Mouse (Mus musculus): Measurements from ENCODE around the gene ccdc198.
"Not testable (repeated sequence)": the region's sequence is repeated elsewhere in the genome, so short reads cannot be mapped to it uniquely, and the experiment has no call there.

The ccdc198 gene

GRCm38 (mm10) chr14:49245126-49245714, at the start of gene ccdc198:
Gene ccdc198, minus strand, starts transcription at chr14:49245474.
- in situ Hi-C loops (cut with MboI, MseI) = no loop called here

DNA sequence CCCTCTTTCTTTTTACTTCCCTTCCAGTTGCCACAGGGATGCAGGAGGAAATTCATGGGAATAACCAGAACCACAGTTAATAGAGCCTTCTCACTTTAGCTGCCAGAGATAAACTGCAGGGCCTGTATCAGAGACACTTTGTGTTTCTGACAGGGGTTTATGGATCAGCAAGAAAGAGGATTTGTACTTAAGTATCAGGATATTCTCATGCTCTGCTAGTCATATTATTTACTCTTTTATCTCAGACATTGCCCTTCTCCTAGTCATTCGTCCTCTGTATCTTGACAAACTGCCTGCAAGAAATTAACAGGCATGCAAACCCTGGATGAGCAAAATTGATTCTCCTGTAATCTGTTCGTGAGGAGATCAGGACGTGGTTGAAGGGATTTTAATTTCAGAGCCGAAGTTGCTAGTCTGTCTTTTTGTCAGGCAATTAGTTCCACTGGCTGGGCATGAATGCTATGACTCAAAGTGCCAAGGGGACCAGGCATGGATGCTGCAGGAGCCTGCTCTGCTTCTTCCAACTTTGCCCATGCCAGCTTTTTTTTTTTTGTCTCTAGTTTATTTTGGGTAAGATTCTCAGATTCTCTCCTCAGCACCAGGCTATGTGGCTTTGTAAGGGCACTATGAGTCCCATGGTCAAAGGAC, 48.7 kb upstream of the ccdc198 start:
- in situ Hi-C loops (cut with MboI, MseI) = no loop called here

DNA sequence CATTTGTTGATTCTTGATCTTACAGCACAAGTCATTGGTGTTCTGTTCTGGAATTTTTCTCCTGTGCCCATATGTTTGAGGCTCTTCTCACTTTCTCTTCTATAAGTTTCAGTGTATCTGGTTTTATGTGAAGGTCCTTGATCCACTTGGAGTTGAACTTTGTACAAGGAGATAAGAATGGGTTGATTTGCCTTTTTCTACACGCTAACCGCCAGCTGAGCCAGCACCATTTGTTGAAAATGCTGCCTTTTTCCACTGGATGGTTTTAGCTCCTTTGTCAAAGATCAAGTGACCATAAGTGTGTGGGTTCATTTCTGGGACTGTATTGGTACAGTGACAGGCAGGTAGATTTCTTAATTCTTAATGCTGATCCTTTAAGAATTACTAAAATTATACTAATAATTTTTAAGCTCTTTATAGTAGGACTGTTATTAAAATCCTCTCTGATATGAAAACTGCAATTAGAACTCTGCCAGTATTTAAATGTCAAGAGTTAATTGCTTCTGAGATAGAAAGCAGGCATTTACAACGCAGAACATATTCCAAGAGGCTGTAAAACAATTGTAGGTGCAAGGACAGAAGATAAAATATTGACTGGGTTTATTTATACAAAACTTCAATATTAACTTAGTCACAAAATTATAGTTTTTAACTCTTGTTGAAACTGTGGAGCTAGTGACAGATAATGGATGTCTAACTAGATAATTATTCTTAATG, 44.9 kb upstream of the ccdc198 start:
- in situ Hi-C loops (cut with MboI, MseI) = no loop called here

DNA sequence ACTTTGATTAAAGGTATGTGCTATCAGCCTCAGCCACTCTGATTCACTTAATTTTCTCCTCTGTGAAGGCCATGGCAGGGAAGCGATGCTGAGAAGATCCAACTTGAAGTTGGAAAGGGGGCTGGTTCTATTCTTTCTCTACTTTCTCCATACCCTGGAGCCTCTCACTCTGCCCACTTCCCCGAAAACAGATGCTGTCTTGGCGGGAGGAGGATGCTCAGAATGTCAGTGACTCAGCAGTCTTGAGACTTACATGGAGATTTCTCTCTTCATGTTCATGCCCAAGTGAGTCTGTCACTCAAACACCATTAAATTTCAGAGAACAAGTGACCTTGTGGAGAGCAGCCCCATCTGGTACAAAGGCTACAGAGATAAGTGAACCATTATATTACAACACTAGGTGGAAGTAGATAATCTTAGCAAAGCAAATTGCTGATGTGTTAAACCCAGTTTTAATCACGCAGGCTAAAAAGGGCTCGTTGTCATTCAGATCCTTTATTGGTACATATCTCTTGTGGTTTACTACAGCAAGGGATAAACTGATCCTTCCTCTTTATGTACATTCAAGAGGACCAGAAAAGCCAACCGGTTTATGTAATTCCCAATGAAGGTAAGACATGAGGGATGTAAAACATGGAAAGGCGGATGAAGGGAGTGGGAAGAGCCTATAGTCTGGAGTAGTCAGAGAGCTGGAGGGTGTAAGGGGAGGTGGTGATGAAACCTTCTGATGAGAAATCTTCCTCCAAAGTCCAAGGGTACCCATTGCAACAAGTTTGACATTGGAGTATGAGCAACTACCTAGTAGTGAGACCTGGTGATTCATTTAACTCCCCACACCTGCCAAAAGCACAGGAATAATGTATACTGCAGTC, 38.7 kb upstream of the ccdc198 start:
- in situ Hi-C loops (cut with MboI, MseI) = no loop called here

- in situ Hi-C loops (cut with MboI, MseI) = no loop called here
Observed at GRCm38 (mm10) chr14:49278880-49279279, 33.6 kb upstream of the ccdc198 start.

DNA sequence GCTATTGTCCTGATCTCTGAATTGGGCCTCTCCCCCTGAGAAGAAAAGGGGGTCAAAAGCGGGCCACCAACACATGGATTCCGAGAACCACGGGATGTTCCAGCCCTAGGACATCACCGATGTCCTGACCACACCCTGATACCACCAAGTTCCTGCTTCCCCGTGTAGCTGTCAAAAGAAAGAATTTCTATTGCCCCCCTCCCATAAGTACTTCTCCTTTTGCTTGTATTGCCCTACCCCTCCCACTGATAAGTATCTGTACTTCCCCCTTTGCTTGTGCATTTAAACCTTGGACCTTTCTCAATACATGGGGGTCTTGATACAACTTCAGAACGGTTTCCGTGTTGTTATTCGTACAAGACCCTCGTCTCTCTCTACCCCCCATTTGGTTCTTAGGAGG, 33.2 kb upstream of the ccdc198 start:
- in situ Hi-C loops (cut with MboI, MseI) = not testable (repeated sequence)

GRCm38 (mm10) chr14:49277642-49278041, 32.4 kb upstream of the ccdc198 start:
- in situ Hi-C loops (cut with MboI, MseI) = no loop called here

DNA sequence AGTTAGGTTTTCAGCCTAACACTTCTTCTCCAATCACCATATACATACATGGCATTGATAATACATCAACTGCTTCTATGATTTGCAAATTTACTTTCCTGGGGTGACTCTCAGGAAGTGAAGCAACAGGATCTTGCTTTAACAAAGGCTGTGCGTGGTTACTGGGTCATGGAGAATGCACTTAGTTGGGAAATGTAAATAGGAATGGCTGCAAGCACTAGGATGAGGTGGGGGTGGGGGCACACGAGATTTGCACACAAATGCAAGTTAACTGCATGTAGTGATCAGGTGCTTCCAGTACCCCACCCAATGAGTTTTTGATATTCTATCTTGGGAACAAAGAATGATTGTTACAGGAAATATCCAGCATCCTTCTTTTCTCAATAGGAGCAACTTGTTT, 30.1 kb upstream of the ccdc198 start:
- in situ Hi-C loops (cut with MboI, MseI) = no loop called here

DNA sequence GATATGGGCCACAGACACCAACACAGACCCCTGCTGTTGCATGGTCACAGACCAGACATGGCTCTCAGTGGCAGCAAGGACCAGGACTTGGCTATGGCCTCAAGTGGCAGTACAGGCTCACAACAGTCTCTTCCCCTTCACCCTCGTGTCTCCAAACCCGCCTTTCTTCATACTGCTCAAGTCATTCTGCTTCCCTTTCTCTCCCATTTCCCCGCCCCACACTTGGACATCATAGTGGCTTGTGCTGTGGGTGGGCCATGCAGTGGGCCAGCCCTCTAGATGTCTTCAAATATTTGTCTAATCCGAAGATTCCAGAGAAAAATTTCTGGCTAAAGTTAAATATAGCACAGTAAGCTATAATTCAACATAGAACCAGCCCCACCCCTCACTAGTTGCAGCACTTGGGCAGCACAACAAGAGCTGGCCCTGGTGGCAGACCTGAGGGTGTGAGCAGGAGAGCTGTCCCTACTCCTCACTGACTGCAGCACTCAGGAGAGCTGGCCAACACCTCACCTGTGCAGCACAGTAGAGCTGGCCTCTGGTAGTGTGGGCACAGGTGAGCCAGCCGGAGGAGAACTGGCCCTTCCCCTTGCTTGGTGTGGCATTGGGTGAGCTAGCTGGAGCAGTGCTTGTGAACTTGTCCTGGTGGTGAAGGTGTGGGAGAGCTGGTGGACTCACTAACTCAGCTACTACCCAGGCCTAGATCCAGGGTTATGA, 20.2 kb upstream of the ccdc198 start:
- in situ Hi-C loops (cut with MboI, MseI) = no loop called here

- in situ Hi-C loops (cut with MboI, MseI) = no loop called here
Observed at GRCm38 (mm10) chr14:49241522-49241921, 3.8 kb downstream of the ccdc198 start.

DNA sequence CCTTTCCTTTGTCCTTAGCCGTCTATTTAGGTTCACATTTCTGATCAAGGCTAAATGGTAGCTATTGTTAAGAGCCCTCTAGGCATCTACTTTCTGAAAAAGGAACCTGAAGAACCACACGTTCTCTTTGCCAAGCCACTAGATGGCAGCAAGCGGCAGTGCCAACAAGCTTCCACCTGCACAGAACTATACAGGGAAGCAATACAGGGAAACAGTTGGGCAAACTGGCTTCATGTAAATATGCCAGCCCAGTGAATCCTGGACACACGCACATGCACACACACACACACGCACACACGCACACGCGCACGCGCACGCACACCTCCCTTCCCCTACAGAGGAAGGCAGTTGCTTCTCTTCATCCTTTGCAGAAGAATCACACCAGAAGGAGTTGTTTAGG, 7.1 kb downstream of the ccdc198 start:
- in situ Hi-C loops (cut with MboI, MseI) = no loop called here

DNA sequence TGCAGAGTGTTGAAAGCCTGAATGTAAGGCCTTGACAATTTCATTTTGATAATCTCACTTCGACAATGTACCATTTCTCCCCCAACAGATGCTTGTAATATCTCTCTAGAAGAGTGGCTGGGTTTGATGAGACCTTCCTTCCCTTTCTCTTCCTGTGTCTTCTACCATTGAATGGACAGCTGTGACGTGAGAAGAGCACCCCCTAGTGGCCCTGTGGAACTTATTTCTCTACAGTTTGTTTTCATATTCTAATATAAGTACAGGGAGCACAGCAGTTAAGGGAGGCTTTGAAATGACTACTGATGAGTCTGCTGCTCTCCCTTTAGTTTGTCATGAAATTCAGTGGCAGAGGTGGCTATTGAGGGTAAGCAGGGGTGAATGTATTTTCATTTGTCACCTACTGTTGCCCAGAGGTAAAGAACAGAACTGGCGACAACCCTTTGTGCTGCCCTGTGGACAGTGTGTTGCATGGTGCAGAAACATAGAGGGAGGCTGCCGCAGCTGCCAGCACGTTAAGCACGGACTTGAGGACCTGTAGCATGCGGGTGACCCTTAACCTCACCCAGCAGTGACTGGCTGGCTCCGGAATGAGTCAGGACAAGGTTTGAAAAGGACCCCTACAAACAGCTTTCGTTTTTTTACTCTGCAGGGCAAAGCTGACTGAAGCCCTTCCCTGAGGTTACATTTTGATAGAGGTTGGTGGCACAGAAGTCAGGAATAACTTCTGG, 10.3 kb downstream of the ccdc198 start:
- in situ Hi-C loops (cut with MboI, MseI) = loop anchor here (5.0 kb wide), 1 partner anchor 48 kb away; no protein-coding TSS in a partner anchor

DNA sequence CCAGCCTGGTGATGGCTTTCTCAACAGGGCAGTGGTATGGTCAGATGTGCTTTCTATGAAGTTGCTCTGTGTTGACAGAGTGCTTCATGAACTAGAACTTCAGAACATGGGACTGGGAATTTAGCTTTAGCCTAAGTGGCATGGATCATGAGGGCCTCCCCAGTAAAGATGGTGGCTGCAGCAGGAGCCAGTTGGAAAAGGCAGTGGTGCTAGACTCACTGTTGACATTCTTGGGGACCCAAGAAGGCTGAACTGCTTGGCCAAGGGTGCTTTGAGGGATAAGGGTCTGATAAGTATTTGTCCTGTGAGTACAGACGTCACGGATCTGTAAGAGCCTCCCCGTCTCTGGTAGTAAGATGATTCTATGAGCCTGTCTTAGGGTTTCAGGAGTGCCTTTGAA, 13.4 kb downstream of the ccdc198 start:
- in situ Hi-C loops (cut with MboI, MseI) = loop anchor here (5.0 kb wide), 1 partner anchor 45 kb away; no protein-coding TSS in a partner anchor

- in situ Hi-C loops (cut with MboI, MseI) = no loop called here
Observed at GRCm38 (mm10) chr14:49226986-49227385, 18.3 kb downstream of the ccdc198 start.

DNA sequence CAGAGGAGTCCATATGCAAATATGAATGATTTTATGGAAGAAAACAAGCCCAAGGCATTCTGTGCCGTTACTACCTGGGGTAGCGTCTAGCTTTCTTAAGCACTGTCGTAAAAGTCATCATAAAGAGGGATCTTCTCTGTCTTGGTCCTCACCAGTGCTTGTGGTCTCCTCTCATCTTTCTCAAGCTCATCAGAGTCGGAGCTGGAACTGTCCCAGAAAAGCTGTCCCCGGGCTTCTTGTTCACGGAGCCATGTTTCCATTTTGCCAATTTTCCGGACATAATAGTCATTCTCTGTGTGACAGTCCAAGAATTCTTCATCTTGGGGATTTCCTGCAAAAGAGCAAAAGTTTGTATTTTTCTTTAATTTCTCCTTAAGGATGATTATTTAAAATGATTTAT, 18.8 kb downstream of the ccdc198 start:
- in situ Hi-C loops (cut with MboI, MseI) = no loop called here

GRCm38 (mm10) chr14:49221771-49222170, 23.5 kb downstream of the ccdc198 start:
- in situ Hi-C loops (cut with MboI, MseI) = no loop called here

GRCm38 (mm10) chr14:49219466-49220022, 25.7 kb downstream of the ccdc198 start:
- in situ Hi-C loops (cut with MboI, MseI) = not testable (repeated sequence)

DNA sequence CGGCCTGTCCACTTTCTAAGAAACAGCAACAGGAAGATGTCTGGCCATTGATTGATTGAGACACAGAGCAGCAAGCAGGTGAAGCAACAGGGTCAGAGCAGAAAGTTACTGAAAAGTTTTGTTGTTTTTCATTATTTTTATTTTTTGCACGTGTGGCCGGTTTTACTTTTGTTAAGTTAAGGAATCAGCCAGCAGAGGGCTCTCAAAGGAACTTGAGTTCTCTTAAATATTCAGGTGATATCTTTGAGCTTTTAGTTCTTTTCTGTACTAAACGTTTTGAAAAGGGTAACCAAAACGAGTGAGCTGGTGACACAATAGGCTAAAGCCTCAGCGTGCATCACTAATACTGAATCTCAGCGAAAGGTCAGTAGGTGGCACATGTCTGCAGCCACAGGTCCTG, 26.6 kb downstream of the ccdc198 start:
- in situ Hi-C loops (cut with MboI, MseI) = no loop called here

DNA sequence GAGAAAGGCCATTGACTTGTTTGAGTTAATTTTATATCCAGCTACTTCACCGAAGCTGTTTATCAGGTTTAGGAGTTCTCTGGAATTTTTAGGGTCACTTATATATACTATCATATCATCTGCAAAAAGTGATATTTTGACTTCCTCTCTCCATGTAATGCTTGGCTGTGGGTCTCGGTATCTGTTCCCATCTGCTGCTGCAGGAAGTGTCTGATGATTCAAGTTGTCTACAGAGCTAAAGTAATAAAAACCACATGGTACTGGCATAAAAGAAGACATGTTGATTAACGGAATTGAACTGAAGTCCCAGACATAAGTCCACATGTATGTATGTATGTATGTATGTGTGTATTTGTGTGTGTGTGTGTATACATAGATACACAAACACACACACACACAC, 35.1 kb downstream of the ccdc198 start:
- in situ Hi-C loops (cut with MboI, MseI) = not testable (repeated sequence)

DNA sequence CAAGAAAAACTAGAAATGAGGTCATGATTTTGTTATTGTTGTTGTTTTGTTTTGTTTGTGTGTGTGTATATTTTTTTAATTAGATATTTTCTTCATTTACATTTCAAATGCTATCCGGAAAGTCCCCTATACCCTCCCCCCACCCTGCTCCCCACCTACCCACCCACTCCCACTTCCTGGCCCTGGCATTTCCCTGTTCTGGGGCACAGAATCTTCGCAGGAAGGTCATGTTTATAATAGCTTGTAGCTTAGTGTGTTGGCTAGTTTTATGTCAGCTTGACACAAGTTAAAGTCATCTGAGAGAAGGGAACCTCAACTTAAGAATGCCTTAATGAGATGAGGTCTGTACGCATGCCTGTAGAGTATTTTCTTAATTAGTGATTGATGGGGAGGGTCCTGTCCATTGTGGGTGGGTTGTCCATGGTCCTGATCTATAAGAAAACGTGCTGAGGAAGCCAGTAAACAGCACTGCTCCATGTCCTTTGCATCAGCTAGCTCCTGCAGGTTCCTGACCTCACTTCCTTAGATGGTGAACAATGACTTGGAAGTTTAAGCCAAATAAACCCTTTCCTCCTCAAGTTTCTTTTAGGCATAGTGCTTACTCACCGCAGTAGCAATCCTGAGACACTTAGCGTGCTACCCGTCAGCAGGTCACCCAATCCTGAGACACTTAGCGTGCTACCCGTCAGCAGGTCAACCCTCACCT, 44.0 kb downstream of the ccdc198 start:
- in situ Hi-C loops (cut with MboI, MseI) = no loop called here
